Mouse (Mus musculus) brain, adult 2 months (tissue): ENCODE results near the gene Arid4a.
A peak's percentile ranks its signal among the peaks of the same experiment; 100 is the strongest.
"Not testable (repeated sequence)": the region's sequence is repeated elsewhere in the genome, so short reads cannot be mapped to it uniquely, and the experiment has no call there.

Experiments
- DNase-seq: peaks from one replicate; pipeline ENCODE4 v3.0.0; 2011; ENCODE audit warnings: low read depth, low spot score

The Arid4a gene

DNA sequence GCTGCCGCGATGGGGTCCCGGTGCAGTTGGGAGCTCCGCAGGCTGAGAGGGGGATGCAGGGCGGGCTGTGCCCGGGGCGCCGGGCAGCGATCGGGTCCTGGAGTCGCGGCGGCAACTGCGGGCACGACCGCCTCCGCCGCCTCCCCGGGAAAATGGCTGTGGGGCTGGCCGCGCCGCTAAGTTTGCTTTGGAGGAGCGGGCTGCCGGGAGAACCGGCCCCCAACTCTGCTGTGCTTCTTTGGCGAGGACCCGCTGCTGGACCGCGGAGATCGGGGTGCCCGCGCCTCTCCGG, 367 bp downstream of the Arid4a start:
- no peak for DNase-seq

DNA sequence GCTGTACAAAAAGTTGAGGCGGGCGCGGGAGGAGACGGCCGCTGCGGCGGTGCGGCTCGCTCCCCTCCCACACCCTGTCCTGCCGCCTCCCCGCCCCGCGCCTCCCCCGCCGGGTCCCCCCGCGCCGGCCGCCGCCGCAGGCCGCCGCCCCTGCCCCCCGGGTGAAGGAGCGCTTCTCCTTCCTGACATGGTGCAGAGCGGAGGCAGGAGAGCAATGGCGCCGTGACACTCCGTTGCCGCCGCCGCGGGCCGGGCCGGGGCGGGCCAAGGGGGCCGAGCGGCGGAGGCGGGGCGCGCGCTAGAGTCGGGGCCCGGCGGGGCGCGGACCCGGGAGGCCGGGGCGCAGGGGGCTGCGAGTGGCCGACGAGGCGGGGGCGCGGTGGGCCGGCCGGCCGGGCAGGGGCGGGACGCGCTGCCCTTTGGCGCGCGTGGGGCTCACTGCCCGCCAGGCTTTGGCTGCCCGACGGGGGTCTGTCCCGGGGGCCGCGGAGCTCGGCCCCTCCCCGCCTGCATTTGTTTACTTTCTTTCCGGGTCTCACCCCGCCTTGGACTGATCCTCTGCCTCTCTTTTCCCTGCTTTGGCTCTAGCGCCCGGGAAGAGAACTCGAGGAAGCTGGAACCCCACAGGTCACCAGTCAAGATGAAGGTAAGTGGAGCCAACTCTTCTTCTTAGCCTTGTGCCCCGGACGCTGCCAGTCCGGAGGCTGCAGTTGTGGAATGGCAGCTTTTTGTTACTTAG, 882 bp downstream of the Arid4a start:
- DNase-seq = peak; percentile 18

DNA sequence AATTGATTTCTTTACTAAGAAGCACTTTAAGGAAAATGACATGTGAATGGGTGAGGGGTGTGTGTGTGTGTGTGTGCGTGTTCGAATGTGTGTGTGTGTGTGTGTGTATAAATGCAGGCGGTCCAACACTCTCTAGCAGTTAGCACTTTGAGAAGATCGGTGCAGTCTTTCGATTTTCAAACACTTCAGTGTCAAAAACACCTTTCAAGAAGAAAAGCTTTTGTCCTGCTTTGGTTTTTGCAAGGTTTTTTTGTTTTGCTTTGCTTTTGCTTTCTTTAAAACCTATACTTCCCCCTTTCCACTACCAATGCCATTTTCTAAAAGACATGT, 1.4 kb downstream of the Arid4a start:
- DNase-seq = no peak

DNA sequence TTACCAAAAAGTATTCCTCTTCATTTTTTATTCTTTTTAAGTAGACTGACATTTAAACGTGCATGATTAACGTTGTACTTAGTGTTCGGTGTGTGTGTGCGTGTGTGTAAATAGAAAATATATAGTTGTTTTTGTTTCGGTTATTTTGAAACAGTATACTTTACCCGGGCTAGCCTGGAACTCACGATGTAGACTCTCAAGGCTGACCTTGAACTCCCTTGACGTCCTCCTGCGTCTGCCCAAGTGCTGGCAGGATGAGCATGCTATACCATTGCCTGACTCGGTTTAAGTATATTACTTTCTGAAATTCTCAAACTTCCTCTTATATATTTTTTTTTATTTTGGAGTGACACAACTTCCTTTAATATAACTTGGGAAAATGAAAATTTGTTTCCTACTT, 2.0 kb downstream of the Arid4a start:
- no peak for DNase-seq

DNA sequence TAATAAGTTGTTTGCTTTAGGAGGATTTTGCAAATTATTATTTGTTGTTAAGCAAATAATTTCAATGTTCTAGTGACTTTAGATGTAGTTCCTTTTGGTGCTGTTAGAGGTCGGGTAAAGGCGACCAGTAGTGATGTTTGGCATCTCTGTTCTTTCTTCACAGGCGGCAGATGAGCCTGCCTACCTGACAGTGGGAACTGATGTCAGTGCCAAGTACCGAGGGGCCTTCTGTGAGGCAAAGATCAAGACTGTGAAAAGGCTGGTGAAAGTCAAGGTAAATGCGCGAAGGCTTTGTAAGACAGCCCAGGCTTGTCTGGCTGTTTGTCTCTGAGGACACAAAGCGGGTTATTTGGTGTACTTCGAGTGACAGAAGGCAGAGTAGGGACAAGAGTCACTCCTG, 3.4 kb downstream of the Arid4a start:
- DNase-seq = peak; percentile 26

DNA sequence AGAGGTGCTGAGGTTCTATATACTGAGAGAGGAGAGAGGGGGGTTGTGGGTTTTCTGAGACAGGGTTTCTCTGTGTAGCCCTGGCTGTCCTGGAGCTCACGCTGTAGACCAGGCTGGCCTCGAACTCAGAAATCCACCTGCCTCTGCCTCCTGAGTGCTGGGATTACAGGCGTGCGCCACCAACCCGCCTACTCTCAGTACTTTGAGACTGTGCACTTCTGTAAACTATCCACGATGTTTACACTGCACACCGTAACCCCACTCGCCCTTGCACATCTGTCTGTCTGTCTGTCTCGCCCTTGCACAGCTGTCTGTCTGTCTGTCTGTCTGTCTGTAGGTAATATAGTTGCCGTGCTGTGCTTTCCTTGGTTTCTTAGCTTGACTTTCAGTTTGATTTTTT, 8.6 kb downstream of the Arid4a start:
- DNase-seq = no peak

DNA sequence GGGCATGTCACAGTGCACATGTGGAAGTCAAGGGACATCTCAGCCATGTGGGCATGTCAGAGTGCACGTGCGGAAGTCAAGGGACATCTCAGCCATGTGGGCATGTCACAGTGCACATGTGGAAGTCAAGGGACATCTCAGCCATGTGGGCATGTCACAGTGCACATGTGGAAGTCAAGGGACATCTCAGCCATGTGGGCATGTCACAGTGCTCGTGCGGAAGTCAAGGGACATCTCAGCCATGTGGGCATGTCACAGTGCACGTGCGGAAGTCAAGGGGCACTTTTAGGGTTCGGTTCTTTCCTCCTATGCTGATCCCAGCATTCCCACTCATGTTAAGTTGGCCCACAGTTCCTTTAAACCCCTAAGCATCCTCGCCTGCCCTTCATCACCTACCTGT, 12.5 kb downstream of the Arid4a start:
- not testable (repeated sequence) for DNase-seq

DNA sequence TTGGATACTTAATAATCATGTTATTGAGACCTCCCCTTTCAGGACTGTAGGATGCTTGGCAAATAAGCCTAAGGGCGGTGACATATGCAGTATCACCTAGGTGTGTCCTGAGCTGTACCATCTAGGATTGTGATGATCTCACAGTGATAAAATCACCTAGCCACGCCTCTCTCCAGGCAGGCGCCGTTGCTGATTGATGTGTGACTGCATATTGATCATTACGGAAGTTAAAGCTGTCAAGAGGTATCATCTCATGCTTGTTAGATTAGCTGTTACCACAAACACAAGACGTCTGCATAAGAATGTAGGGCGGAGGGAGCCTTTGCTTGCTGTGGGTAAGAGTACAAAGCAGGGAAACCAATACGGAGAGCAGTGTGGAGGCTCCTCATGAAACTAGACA, 14.5 kb downstream of the Arid4a start:
- DNase-seq = no peak

DNA sequence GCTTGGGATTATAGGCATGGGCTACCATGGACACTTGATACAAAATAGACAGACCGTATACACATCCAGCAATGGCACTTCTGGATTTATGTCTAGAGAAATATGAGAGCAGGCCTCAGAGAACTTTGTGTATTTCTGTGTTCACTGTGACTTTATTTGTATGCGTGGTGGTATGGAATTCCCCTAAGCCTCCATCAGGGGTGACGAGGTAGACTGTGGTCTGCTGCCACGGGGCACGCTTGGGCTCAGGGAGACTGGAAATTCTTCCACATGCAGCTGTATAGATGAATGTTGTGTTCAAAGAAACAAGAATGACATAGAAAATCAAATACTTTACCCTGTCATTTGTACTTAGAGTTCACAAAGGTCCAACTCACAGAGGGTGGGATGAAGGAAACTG, 14.9 kb downstream of the Arid4a start:
- DNase-seq = no peak

DNA sequence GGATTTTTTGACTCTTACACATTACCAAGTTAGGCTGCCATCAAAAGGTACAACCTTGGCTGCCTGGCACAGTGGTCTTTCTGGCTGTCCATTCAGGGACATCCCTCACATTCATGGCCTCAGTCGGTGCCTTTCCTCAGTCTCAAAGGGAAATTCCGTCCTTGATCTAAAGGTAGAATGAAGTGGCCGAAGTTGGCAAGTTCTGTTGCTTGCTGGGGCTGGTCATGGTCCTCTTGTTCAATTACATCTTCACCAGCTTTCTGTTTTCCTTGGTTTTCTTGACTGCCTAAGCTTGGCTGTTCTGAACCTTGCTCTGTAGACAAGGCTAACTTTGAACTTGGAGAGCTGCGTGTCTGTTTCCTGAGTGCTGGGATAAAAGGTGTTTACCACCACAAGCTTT, 20.0 kb downstream of the Arid4a start:
- DNase-seq = no peak

DNA sequence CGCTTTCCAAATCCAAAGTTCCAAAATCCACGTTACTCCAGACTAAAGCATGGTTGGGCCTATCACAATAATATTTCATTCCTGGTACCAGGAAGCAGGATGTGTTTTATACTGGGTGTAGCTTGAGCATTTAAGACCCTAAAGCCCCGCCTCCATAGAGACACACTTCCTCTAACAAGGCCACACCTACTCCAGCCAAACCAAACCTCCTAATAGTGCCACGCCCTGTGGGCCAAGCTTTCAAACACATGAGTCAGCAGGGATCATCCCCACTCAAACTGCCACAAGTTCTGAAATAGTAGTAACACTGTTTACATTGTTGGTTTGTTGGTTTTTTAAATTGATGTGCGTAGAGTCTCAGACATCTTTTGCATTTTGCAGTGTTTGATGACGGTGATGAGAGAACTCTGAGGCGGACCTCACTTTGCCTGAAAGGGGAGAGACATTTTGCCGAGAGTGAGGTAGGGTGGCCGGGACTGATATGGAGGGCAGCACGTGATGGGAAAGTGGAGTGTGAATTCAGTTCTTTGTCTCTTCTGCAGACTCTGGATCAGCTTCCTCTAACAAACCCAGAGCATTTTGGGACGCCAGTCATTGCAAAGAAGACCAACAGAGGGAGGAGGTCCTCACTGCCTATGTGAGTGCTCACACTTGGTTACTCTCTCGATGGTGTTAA, 21.1 kb downstream of the Arid4a start:
- DNase-seq = no peak

DNA sequence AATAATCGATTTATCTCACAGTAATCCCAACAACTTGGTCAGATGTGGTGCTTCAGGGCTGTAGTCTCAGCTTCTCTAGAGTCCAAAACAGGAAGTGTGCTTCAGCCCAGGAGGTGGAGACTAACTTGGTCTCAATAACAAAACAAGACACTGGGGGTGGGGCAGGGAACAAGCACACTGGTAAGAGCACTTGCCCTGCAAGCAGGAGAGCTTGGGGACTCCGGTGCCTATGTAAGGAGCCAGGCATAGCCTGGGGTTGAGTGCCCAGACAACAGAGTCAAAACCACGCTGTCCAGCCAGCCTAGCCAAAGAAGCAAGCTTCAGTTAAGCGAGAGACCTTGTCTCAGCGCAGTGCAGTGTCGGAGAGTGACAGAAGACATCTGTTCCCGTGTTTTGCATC, 24.7 kb downstream of the Arid4a start:
- no peak for DNase-seq

DNA sequence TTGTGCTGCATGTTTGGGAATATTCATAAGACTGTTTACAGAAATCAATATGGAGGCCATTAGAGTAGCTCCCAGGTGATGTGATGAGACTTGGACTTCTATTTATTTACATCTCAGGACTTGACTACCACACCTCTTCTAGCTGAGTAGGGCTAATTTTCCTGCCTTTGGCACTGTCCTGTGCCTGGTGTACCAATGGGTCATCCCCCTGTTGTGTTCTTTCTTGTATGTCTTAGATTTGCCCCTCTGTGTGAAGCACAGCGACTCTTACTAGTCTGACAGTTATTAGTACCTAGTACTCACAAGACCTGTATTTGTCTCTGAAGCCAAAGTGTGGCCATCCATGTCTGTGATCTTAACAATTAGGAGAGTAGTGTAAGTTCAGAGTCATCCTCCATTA, 26.7 kb downstream of the Arid4a start:
- no peak for DNase-seq

DNA sequence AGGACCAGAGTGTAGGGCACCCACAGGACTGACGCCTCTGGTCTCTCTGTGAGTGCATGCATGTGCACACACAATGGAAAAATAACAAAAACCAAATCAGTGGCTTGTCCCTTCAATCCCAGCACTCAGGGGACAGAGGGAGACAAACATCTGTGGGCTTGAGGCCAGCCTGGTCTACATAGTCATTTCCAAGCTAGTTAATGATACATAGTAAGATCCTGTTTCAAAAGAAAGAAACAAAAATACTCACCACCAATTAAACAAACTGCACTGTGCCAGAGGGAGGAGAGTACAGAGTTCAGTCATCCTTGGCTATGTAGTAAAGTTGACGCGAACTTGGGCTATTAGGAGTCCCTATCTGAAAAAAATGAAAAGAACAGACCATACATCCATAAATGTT, 27.8 kb downstream of the Arid4a start:
- no peak for DNase-seq

DNA sequence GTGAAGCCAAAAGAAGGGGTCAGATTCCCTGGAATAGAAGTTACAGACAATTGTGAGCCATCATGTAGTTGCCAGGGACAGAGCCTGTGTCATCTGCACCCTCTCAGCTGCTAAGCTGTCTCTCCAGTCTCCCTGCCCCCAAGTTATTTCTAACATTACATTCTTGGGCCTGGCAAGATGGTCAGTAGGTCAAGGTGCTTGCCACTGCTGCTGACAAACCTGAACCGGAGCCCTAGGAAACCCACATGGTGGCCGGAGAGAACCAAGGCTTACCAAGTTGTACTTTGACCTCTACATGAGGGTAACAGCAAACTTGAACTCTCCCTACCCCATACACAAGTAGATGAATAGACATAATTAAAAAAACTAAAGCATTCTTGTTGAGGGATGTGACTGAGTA, 28.7 kb downstream of the Arid4a start:
- no peak for DNase-seq

DNA sequence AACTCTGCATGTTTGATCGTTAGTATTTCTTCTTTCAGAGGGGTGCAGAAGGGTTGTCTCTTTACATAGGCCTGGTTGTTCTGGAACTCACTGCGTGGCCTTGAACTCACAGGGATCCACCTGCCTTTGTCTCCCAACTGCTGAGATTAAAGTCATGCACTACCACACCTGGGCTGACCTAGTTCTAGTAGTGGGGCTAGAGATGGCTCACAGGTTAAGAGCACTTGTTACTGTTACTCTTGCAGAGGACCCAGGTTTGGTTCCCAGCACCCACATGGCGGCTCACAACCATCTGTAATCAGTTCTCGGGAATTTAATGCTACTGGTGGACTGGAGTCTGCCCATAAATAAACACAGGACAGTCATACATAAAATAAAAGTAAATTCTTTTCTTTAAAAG, 30.7 kb downstream of the Arid4a start:
- no peak for DNase-seq

DNA sequence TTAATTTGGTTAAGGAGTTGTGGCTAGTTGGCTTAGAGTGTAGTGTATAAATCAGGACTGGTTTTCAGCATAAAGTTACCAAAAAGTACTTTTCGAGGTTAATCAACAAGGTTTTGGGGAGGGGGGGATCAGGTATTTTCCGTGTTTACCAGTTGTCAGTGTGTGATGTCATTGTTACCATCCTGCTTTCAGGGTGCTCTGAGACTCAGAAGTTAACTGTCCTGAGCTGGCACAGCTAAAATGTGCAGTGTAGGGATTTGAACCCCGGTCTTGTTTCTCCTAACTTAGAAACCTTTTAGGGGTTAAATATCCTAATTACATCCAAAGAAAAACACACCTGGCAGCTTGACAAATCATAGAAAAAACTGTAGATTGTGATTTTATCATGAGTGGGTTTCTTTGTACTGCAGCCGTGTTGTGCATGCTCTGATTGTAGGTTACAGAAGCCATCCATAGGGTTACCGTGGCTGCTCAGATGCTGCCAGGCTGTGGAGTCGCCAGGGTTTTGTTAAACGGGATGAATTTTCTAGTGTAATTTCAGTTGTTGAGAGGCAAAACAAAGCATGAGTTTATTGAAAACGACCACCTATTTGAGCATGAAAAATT, 31.8 kb downstream of the Arid4a start:
- DNase-seq = no peak

DNA sequence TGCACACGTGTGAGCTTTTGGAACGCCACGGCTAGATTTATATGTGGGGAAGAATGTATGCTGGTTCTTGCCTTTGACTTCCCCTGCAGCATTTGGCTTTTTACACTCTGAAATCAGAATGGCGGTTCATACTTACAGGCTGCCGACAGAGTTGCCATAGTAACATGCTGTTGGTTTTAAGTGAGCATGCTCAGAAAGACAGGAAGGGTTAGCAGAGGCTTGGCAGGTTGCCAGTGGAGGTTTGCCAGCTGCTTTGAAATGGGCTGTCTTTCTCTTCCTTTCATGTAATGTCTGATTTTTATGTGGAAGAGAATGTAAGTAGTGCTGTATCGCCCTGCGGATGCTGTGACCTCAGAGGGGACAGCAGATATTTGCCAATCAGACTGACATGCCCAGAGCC, 32.3 kb downstream of the Arid4a start:
- peak; percentile 99 for DNase-seq

DNA sequence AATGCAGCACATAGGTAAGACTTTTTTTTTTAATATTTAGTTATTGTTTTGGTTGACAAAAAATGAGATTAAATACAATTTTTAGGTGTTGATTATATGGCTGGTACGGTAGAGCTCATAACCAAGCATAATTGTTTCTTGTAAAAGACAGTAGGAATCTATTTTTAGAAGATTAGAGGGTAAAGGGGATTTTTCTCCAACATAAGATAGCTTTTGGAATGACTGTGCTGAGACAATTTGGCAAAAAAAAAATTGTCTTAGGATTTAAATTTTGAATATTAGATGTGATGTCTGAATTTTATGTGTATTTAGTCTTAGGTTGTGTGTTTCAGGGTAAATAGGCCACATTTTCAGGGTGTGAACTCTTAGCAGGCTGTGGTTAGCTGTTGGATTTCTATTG, 32.8 kb downstream of the Arid4a start:
- DNase-seq = no peak

DNA sequence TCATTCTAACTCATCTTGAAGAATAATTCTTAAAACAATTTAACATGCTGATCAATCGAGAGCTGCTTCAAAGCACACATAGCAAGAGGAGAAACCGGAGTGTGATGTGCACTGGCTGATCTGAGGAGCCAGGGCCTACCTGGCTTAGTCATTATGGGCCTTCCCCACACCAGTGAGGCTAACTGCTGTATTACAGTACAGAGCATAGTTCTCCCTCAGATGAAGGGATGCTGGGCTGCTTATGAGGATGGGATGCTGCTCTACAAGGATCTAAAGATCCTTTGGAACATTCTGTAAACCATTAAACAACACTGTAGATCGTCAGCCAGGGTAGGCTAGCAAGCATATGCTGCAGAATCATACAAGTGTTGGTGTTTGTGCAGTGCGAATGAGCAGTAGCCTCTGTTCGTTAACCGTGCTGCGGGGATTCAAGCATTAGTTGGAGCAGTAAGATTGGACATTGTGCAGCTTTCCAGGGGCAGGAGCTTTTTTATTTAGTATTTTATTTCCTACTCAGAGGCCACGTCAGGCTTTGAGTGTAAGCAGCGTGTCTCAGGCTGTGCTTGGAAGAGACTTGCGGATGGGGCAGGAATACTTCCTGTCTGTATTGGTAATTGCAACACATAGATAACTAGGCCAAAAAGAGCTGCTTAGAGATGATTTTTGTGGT, 33.9 kb downstream of the Arid4a start:
- DNase-seq = peak; percentile 74

DNA sequence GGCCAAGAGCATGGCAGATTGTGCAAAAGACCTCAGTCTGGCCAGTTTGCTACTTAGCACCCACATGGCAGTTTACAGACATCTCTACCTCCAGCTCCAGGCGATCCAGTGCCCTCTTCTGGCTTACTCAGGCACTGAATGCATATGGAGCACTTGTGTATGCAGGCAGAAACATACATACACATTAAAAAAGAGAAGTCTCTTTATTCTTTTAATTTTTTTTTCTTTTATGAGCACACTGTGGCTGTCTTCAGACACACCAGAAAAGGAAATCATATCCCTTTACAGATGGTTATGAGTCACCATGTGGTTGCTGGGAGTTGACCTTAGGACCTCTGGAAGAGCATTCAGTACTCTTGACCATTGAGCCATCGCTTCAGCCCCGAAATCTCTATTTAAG, 35.3 kb downstream of the Arid4a start:
- DNase-seq = peak; percentile 70

DNA sequence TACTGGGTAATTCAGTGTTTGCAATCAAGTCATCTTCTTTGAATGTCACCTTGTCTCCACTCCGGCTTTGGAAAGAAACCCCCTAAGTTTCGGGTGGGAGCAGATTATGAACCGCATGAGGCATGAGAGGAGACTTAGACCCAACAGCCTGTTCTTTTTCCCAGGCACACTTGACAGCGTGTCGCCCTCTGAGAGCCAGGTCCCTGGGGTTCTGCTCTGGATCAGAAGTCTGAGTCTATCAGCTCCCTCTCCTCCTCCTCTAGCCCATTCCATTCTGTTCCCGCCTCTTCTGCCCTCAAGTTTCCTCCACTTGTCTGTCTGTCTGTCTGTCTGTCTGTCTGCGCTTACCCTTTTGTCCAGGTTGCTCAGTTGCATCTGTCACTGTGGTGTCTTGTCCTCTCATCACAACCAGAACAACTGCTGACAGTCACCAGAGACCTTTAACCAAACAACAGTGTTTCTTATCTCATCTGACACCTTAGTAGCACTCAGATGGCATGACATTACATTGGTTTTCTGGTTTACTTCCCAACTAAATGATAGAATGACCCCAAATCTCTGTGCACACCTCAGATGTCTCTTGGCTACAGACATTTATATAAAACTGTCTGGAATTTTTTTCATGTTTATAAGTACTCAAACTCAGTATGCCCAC, 36.7 kb downstream of the Arid4a start:
- peak; percentile 26 for DNase-seq
